In genomic region chr15:85672376-85672775, GRCm38 (mm10) we compare ENCODE assay signal across 9 mouse cellular contexts.
A peak's percentile ranks its signal among the peaks of the same experiment; 100 is the strongest.
DNase-seq lines count a peak whose midpoint lies in the region; ATAC-seq and TF ChIP-seq lines count a peak whose summit lies in the region.
"Had no signal": no experiment of that assay in that cellular context is flagged by ENCODE, and none has a peak within 500 bp of the region (broad histone marks: within the 10 kb centered on the region; RNA-seq: fewer than 3 reads in every experiment).

No protein-coding gene starts in this region.

- H3K36me3 ChIP-seq in lung, embryonic 14.5 days (ENCODE audit: insufficient read depth) = peaks cover 40% of the 10 kb centered on the region
- peaks cover 6% of the 10 kb centered on the region; the same call in 1 of the 2 replicates for H3K36me3 ChIP-seq in limb, embryonic 12.5 days
- H3K36me3 ChIP-seq in stomach, embryonic 14.5 days (ENCODE audit: control insufficient read depth, insufficient read depth, low read length) = no peaks in the 10 kb centered on the region; the same call in 1 of the 2 replicates

- peak overlapping the region; percentile 99 for H3K9ac ChIP-seq in lung, embryonic 14.5 days
- H3K9ac ChIP-seq in limb, embryonic 12.5 days (replicated peaks) = peak overlapping the region; percentile 93
- H3K9ac ChIP-seq in stomach, embryonic 14.5 days (replicated peaks; ENCODE audit: low read depth, low read length) = peak overlapping the region; percentile 86

- TF ChIP-seq CTCF in cerebellum, adult 2 months (IDR thresholded peaks at IDR 0.05; ENCODE audit: borderline replicate concordance, insufficient read depth, low read depth, low read length) = no peak
- no peak for TF ChIP-seq CTCF in lung, embryonic 14.5 days (IDR thresholded peaks at IDR 0.05; ENCODE audit: low read depth)

- WGBS in cerebellum, adult 2 months = 2% methylated on average over 3 of the region's 3 CpGs
- 68% methylated on average over 3 of the region's 3 CpGs for WGBS in lung, embryonic 14.5 days
- WGBS in limb, embryonic 12.5 days = 71% methylated on average over 3 of the region's 3 CpGs
- WGBS in stomach, embryonic 14.5 days = 77% methylated on average over 3 of the region's 3 CpGs

- H3K27ac ChIP-seq in cerebellum, adult 2 months (ENCODE audit: insufficient read depth, low read length) = peak overlapping the region; percentile 100; the same call in 1 of the 2 replicates
- H3K27ac ChIP-seq in lung, embryonic 14.5 days (ENCODE audit: low read depth) = no peak overlapping the region
- no peak overlapping the region for H3K27ac ChIP-seq in limb, embryonic 12.5 days
- no peak overlapping the region for H3K27ac ChIP-seq in stomach, embryonic 14.5 days (ENCODE audit: low read length)

- peak overlapping the region; percentile 58 for H3K4me3 ChIP-seq in cerebellum, adult 2 months (replicated peaks; ENCODE audit: insufficient read depth, low read depth, low read length)
- H3K4me3 ChIP-seq in lung, embryonic 14.5 days (ENCODE audit: low read depth, low read length) = peak overlapping the region; percentile 99
- peak overlapping the region; percentile 80 for H3K4me3 ChIP-seq in limb, embryonic 12.5 days (replicated peaks)
- H3K4me3 ChIP-seq in stomach, embryonic 14.5 days (ENCODE audit: low read depth, low read length) = peak overlapping the region; percentile 85

- H3K27me3 ChIP-seq in cerebellum, adult 2 months (ENCODE audit: control insufficient read depth, insufficient read depth, low read length) = no peaks in the 10 kb centered on the region
- no peaks in the 10 kb centered on the region for H3K27me3 ChIP-seq in lung, embryonic 14.5 days (ENCODE audit: insufficient read depth, low read length)
- peaks cover 86% of the 10 kb centered on the region for H3K27me3 ChIP-seq in limb, embryonic 12.5 days
- peaks cover 5% of the 10 kb centered on the region; the same call in 1 of the 2 replicates for H3K27me3 ChIP-seq in stomach, embryonic 14.5 days (ENCODE audit: control insufficient read depth, insufficient read depth, low read length)

- DNase-seq in cerebellum, adult 2 months = no peak
- no peak for DNase-seq in cerebellum, postnatal 10 days
- no peak for DNase-seq in lung, embryonic 14.5 days
- no peak for DNase-seq in lung, postnatal 14 days
- DNase-seq in layer of hippocampus, adult 11-12 months (ENCODE audit: low spot score) = no peak
- no peak for DNase-seq in cerebellum, adult 11 months

- peaks cover 20% of the 10 kb centered on the region for H3K4me1 ChIP-seq in cerebellum, adult 2 months (ENCODE audit: control insufficient read depth, insufficient read depth, low read length)
- H3K4me1 ChIP-seq in lung, embryonic 14.5 days (ENCODE audit: insufficient read depth) = peaks cover 14% of the 10 kb centered on the region
- peaks cover 23% of the 10 kb centered on the region for H3K4me1 ChIP-seq in limb, embryonic 12.5 days (replicated peaks)
- H3K4me1 ChIP-seq in stomach, embryonic 14.5 days (ENCODE audit: control insufficient read depth, insufficient read depth, low read length) = peaks cover 17% of the 10 kb centered on the region

- peak overlapping the region; percentile 95 for H3K4me2 ChIP-seq in lung, embryonic 14.5 days
- H3K4me2 ChIP-seq in limb, embryonic 12.5 days = peak overlapping the region; percentile 88
- H3K4me2 ChIP-seq in stomach, embryonic 14.5 days (replicated peaks; ENCODE audit: low read depth, low read length) = peak overlapping the region; percentile 86

- ATAC-seq in lung, embryonic 14.5 days (ENCODE audit: insufficient read depth) = no peak
- no peak for ATAC-seq in limb, embryonic 12.5 days (ENCODE audit: insufficient number of reproducible peaks, insufficient read depth, low FRiP score, low TSS enrichment, low read depth)
- no peak for ATAC-seq in stomach, embryonic 14.5 days (ENCODE audit: insufficient number of reproducible peaks, insufficient read depth, low FRiP score, low read depth)
- ATAC-seq: activated CD4-positive, CD25-positive, alpha-beta regulatory T cell, adult 4 months had no signal

- H3K9me3 ChIP-seq in lung, embryonic 14.5 days (ENCODE audit: low read depth, low read length) = no peaks in the 10 kb centered on the region
- no peaks in the 10 kb centered on the region for H3K9me3 ChIP-seq in limb, embryonic 12.5 days
- no peaks in the 10 kb centered on the region for H3K9me3 ChIP-seq in stomach, embryonic 14.5 days (ENCODE audit: control insufficient read depth, low read depth, low read length)

- no peak for TF ChIP-seq POLR2A in cerebellum, adult 2 months (IDR thresholded peaks at IDR 0.05; ENCODE audit: borderline replicate concordance, insufficient read depth, low read length)
